Mouse (Mus musculus) embryonic fibroblast, embryonic 13.5 days (primary cell): ENCODE data around the gene Zfp598. TPM values are rescaled to one million over a fixed set of nuclear protein-coding genes. Genes with fewer than 3 reads are reported as not detected.

Source experiments
- H3K27ac ChIP-seq: 2 replicates; pipeline ENCODE4 v1.5.1; 2012; ENCODE audit warnings: low read length, control low read depth, inconsistent platforms; ENCODE audit not compliant: insufficient read depth
- H3K4me1 ChIP-seq: 2 replicates; pipeline ENCODE4 v1.6.1; 2011; ENCODE audit warnings: low read length; ENCODE audit not compliant: control insufficient read depth, insufficient read depth
- H3K4me3 ChIP-seq: 2 replicates; pipeline ENCODE4 v1.5.1; 2011; ENCODE audit warnings: mild to moderate bottlenecking, control low read depth, low read length; ENCODE audit not compliant: insufficient read depth
- CTCF ChIP-seq: IDR thresholded peaks from 2 replicates; pipeline ENCODE4 v1.5.1; 2011; ENCODE audit warnings: mild to moderate bottlenecking, control low read depth, low read length, moderate library complexity, borderline replicate concordance; ENCODE audit not compliant: insufficient read depth
- POLR2A ChIP-seq: IDR thresholded peaks from 2 replicates; pipeline ENCODE4 v1.6.1; 2011; ENCODE audit warnings: low read depth, mild to moderate bottlenecking, control low read depth, low read length, moderate library complexity
- polyA plus RNA-seq: library from polyadenylated mRNA; stranded (reverse); fragments of >200 nt; gene quantifications from 2 replicates; pipeline ENCODE4 v1.2.4, GENCODE M21; 2011; ENCODE audit warnings: low read depth; ENCODE audit not compliant: missing spikeins, insufficient read length

The Zfp598 gene
- polyA plus RNA-seq, 1 experiment, result 22.2 TPM

DNA sequence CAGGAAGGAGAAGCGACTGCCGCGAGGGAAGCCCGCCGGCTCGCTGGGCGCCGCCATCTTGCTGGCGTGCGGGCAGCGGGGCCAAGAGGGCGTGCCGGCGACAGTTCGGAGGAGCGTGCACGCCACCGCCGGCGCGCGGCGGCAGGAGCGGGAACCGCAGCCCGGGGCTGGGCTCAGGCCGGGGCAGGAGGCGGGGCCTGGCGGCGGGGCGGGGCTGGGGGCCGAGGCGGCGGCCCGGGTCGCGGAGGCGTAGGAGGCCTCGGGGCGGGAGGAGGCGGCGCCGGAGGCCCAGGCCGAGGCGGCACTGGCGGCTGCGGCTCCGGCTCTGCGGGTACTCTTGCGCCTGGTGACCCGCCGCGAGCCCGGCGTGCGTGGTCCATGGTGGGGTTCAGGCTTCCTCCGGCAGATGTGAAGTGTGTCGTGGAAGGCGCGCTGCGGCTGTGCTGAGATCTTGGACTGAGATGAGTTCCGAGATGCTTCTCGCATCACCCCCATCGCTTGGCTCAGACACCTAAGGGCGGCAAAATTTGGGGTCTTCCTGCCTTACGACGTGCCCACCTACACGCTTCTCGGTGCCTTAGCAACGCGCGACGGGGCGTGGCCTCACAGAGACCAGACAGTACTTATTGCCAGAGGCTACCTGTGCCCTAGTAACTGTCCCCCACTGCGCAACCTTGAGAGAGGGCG, 26.7 kb downstream of the Zfp598 start, which contains the start of the genes Gfer and Noxo1:
Gfer (minus strand) TSS at position 146 of the 687 bp plus-strand sequence.
Noxo1 (plus strand) TSS at position 224 of the 687 bp plus-strand sequence.
- Histone ChIP-seq H3K4me3 (peak within 1 kb of the TSS; percentile 87), H3K4me1 (no peaks in the 10 kb centered on the region), H3K27ac (peak within 1 kb of the TSS; percentile 70)
- TF ChIP-seq CTCF (no peak), POLR2A (peak; percentile 61)

DNA sequence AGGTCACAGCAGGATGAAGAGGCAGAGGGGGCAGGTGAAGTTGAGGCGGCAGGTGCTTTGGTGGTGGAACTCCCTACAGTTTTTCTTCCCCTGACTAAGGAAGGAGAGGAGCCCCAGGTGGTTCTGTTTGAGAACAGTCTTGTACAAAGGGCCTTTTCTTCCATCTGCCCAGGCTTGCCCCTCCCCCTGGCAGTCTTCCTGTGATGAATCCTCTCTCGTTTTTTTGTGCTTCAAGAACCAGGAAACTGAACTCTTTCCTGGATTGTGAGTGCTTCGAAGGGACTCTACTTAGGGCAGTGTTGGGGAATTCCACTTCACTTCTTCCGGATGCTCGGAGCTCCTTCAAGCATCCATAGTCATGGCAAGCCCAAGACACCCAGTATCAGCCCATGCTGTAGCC, 28.5 kb downstream of the Zfp598 start:
- TF ChIP-seq CTCF, result no peak
- TF ChIP-seq POLR2A, result no peak
- Histone ChIP-seq H3K27ac (no peak overlapping the region), H3K4me1 (no peaks in the 10 kb centered on the region), H3K4me3 (no peak overlapping the region)

DNA sequence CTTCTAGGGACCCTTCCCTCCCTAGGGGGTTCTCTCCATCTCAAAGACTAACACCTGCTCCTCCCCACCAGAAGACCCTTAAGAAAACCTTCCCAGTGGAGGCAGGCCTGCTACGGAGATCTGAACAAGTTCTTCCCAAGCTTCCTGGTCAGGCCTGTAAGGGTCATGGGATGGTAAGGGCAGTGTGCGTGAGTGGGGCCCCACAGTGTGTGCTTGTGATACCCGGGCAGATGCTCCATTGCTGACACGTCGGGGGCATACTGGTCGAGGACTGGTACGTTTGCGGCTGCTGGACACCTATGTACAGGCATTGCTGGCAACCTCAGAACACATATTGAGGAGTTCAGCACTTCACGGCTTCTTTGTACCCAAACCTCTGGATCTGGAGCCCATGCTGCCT, 29.2 kb downstream of the Zfp598 start:
- Histone ChIP-seq H3K4me1 (no peaks in the 10 kb centered on the region), H3K27ac (no peak overlapping the region), H3K4me3 (no peak overlapping the region)
- TF ChIP-seq POLR2A, result no peak
- TF ChIP-seq CTCF, result no peak

DNA sequence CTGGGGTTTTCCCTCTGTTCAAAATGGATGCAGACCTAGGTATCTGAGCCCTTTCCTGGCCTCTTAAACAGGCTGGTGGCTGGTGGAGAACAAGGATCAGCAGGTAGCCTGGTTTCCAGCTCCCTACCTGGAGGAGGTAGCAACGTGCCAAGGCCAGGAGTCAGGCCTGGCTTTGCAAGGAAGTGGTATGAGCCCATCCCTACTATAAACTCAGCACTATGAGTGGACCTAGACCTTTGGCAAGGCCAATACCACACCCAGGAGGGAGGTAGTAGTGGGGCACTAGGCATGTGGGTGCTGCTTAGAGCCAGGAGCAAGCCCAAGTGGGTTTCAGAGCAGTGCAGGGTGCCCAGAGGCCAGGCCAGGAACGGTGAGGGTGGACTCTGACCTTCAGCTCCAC, 30.0 kb downstream of the Zfp598 start:
- no peaks in the 10 kb centered on the region for H3K4me1 ChIP-seq
- no peak overlapping the region for H3K4me3 ChIP-seq
- H3K27ac ChIP-seq, result no peak overlapping the region
- TF ChIP-seq CTCF (no peak), POLR2A (no peak)

DNA sequence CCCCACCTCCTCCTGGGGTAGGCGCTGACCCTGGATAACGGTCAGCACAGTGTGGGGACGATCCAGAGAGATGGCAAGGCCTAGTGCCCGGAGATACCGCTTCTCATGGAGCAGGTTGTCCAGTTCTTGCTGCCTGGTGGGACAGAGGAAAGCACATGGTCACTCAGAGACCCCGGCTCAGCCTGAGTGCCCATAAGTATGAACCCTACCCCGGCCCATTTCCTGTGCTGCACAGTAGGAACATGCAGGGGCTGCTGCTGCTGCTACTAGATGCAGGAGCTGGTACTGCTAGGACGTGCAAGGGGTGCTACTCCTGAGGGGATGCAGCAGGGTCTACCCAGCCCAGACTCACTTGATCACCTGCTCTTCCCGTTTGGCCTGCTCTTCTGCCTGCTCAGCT, 31.8 kb downstream of the Zfp598 start:
- TF ChIP-seq CTCF, result no peak
- no peak for TF ChIP-seq POLR2A
- no peaks in the 10 kb centered on the region; the same call in 1 of the 2 replicates for H3K4me1 ChIP-seq
- no peak overlapping the region for H3K27ac ChIP-seq
- no peak overlapping the region for H3K4me3 ChIP-seq

DNA sequence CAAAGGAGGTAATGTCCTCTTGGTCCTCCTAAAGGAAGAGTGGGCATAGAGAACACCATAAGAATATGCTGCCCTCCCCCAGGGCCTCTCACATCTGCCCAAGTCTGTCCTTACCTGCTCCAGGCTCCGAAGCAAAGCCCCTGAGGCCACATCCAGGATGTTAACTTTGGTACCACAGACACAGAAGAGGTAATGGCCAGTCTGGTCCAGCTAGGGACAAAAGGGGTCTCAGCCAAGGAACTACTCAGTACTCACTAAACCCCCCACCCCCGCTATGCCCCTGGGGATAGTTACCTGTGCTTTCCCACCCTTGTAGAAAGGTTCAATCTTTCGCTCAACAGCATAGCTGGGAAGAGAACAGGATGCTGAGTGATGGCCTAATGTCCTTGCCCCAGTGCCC, 36.3 kb downstream of the Zfp598 start:
- Histone ChIP-seq H3K4me3 (no peak overlapping the region), H3K27ac (no peak overlapping the region), H3K4me1 (no peaks in the 10 kb centered on the region; the same call in 1 of the 2 replicates)
- no peak for TF ChIP-seq POLR2A
- TF ChIP-seq CTCF, result no peak

DNA sequence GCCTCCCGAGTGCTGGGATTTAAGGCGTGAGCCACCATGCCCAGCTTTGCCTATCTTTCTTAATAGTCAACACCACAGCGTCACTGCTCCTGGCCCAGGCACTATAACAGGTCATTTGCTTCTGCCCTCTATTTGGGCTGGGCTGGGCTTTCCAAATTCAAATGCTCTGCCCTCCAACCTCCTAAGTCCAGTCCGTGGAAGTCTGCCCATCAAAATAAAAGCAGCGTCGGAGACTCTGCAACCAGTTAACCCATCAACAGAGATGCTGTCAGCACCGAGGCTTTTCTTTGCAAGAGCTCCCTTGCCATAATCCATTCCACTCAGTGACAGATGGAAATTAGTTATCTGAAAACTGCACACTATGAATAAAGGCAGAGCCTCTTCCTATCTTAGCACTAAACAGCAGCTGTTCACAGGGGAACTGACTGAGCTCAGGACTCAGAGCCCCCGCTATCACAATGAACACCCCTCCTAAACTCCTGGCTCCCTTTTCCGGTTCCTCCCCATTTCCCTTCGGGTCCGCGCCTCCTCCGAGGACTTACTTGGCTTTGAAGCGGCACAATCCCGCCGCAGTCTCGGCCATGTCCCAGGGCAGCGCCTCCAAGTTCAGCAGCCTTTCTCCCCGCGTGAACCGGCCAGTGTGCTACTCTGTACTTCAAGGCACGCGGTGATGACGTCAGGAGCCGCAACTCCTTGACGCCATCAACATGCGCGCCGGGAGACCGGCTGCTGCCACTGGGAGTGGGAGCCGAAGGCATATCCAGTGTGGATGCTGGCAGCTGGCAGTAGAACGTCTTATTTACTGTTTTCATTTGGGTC, 37.7 kb downstream of the Zfp598 start, which contains the start of gene Tbl3:
Tbl3 (minus strand) TSS at position 679 of the 819 bp plus-strand sequence.
- TF ChIP-seq POLR2A, result peak; percentile 93
- no peak for TF ChIP-seq CTCF
- Histone ChIP-seq H3K27ac (peak within 1 kb of the TSS; percentile 15), H3K4me3 (peak within 1 kb of the TSS; percentile 63), H3K4me1 (no peaks in the 10 kb centered on the region; the same call in 1 of the 2 replicates)

DNA sequence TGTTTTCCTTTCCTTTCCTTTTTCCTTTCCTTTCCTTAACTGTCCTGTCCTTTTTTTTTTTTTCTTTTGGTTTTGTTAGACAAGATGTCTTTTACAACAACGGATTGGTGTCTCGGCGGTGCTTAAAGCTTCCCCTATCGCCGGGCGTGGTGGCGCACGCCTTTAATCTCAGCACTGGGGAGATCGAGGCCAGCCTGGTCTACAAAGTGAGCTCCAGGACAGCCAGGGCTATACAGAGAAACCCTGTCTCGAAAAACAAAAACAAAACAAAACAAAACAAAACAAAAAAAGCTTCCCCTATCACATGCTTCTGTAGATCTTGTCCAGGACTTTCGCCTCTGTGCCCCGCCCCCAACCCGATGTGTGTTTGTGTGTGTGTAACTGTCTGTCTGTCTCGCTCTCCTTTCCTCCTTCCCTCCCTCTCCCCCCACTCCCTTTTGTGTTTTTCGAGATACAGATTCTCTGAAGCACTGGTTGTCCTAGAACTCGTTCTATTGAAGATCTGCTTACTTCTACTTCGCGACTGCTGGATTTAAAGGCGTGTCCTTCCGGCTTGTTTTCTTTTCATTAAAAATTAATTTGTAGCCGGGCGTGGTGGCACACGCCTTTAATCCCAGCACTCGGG, 38.4 kb downstream of the Zfp598 start:
- peak overlapping the region; percentile 63 for H3K4me3 ChIP-seq
- TF ChIP-seq CTCF, result no peak
- no peak for TF ChIP-seq POLR2A
- no peaks in the 10 kb centered on the region; the same call in 1 of the 2 replicates for H3K4me1 ChIP-seq
- H3K27ac ChIP-seq, result peak overlapping the region; percentile 15

DNA sequence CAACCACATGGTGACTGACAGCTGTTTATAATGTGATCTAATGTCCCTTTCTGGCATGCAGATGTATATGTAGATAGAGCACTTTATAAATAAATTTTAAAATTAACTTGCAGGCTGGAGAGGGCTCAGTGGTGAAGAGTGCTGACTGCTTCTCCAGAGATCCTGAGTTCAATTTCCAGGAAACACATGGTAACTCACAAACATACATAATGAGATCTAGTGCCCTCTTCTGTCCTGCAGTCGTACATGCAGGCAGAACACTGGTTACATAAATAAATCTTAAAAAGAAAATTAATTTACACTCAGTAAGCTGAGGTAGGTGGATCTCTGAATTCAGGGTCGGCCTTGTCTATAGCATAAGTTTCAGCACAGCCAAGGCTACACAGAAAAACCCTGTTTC, 39.2 kb downstream of the Zfp598 start:
- no peak overlapping the region for H3K4me3 ChIP-seq
- H3K4me1 ChIP-seq, result no peaks in the 10 kb centered on the region; the same call in 1 of the 2 replicates
- H3K27ac ChIP-seq, result no peak overlapping the region
- TF ChIP-seq POLR2A (no peak), CTCF (no peak)

DNA sequence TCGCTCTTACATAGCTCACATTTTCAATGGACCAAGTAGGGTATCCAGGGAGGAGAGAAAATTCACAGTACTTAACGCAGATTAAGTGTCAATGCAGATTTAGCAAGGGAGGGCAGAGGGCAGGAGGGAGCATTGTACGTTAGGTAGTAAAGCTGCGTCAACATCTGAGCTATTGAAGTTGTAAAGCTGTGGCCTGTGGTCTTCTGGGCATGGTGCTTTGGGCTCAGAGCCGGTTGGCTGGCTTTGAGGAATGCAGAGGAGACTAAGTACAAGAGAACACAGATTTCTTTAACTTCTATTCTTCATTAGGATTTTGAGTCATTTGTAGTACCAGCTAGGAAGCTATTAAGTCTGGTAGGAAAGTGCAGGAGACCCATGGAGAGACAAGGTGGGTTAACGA, 46.1 kb downstream of the Zfp598 start:
- H3K4me3 ChIP-seq, result no peak overlapping the region
- no peak for TF ChIP-seq POLR2A
- no peak for TF ChIP-seq CTCF
- H3K4me1 ChIP-seq, result no peaks in the 10 kb centered on the region
- H3K27ac ChIP-seq, result no peak overlapping the region
